8 mouse cellular contexts compared by ENCODE assay signal in genomic region chr13:23445156-23445555, GRCm38 (mm10). TPM values are rescaled to one million over a fixed set of nuclear protein-coding genes. Genes with fewer than 3 reads are reported as not detected.
A peak's percentile ranks its signal among the peaks of the same experiment; 100 is the strongest.
DNase-seq lines count a peak whose midpoint lies in the region; ATAC-seq and TF ChIP-seq lines count a peak whose summit lies in the region.

No protein-coding gene starts in this region.

- H3K9me3 ChIP-seq in lung, embryonic 14.5 days (ENCODE audit: low read depth, low read length): no peaks in the 10 kb centered on the region
- no peaks in the 10 kb centered on the region for H3K9me3 ChIP-seq in embryonic facial prominence, embryonic 15.5 days (replicated peaks)
- H3K9me3 ChIP-seq in intestine, embryonic 16.5 days (ENCODE audit: control insufficient read depth, low read length): no peaks in the 10 kb centered on the region
- no peaks in the 10 kb centered on the region for H3K9me3 ChIP-seq in neural tube, embryonic 13.5 days

- no peaks in the 10 kb centered on the region for H3K36me3 ChIP-seq in lung, embryonic 14.5 days (ENCODE audit: insufficient read depth)
- H3K36me3 ChIP-seq in embryonic facial prominence, embryonic 15.5 days: no peaks in the 10 kb centered on the region
- no peaks in the 10 kb centered on the region for H3K36me3 ChIP-seq in intestine, embryonic 16.5 days (ENCODE audit: control insufficient read depth, insufficient read depth, low read length)
- no peaks in the 10 kb centered on the region for H3K36me3 ChIP-seq in neural tube, embryonic 13.5 days

- no peak for TF ChIP-seq CTCF in lung, embryonic 14.5 days (IDR thresholded peaks at IDR 0.05; ENCODE audit: low read depth)

- peak overlapping the region; percentile 77 for H3K4me2 ChIP-seq in lung, embryonic 14.5 days
- peak overlapping the region; percentile 65 for H3K4me2 ChIP-seq in embryonic facial prominence, embryonic 15.5 days (replicated peaks)
- peak overlapping the region; percentile 72 for H3K4me2 ChIP-seq in intestine, embryonic 16.5 days (ENCODE audit: low read depth, low read length)
- peak overlapping the region; percentile 69 for H3K4me2 ChIP-seq in neural tube, embryonic 13.5 days

- H3K27me3 ChIP-seq in lung, embryonic 14.5 days (ENCODE audit: insufficient read depth, low read length): no peaks in the 10 kb centered on the region
- no peaks in the 10 kb centered on the region for H3K27me3 ChIP-seq in embryonic facial prominence, embryonic 15.5 days
- no peaks in the 10 kb centered on the region for H3K27me3 ChIP-seq in intestine, embryonic 16.5 days (replicated peaks; ENCODE audit: control insufficient read depth, insufficient read depth, low read length)
- no peaks in the 10 kb centered on the region for H3K27me3 ChIP-seq in neural tube, embryonic 13.5 days

- 2% methylated on average over 10 of the region's 10 CpGs for WGBS in lung, embryonic 14.5 days
- WGBS in embryonic facial prominence, embryonic 15.5 days: 3% methylated on average over 10 of the region's 10 CpGs
- 3% methylated on average over 10 of the region's 10 CpGs for WGBS in intestine, embryonic 16.5 days
- WGBS in neural tube, embryonic 13.5 days: 2% methylated on average over 10 of the region's 10 CpGs

- ATAC-seq in lung, embryonic 14.5 days (ENCODE audit: insufficient read depth): no peak
- ATAC-seq in embryonic facial prominence, embryonic 15.5 days (ENCODE audit: insufficient number of reproducible peaks, low FRiP score, low TSS enrichment, low read depth): no peak
- no peak for ATAC-seq in intestine, embryonic 16.5 days
- ATAC-seq in neural tube, embryonic 13.5 days (ENCODE audit: low read depth): peak; percentile 15; the same call in 1 of the 2 replicates
- ATAC-seq in monocyte, adult 5-6 weeks (replicated peaks; ENCODE audit: insufficient number of reproducible peaks, low FRiP score, low TSS enrichment, poor library complexity, severe bottlenecking): no peak
- no peak for ATAC-seq in megakaryocyte-erythroid progenitor cell, adult 5-6 weeks (replicated peaks; ENCODE audit: low FRiP score, low TSS enrichment, poor library complexity, severe bottlenecking)

- peaks cover 3% of the 10 kb centered on the region; the same call in 1 of the 2 replicates for H3K4me1 ChIP-seq in lung, embryonic 14.5 days (ENCODE audit: insufficient read depth)
- peaks cover 11% of the 10 kb centered on the region; the same call in 1 of the 2 replicates for H3K4me1 ChIP-seq in embryonic facial prominence, embryonic 15.5 days
- H3K4me1 ChIP-seq in intestine, embryonic 16.5 days (ENCODE audit: control insufficient read depth, insufficient read depth, low read length): peaks cover 8% of the 10 kb centered on the region
- peaks cover 17% of the 10 kb centered on the region for H3K4me1 ChIP-seq in neural tube, embryonic 13.5 days (replicated peaks)

- H3K27ac ChIP-seq in lung, embryonic 14.5 days (ENCODE audit: low read depth): peak overlapping the region; percentile 98
- H3K27ac ChIP-seq in embryonic facial prominence, embryonic 15.5 days (replicated peaks): peak overlapping the region; percentile 99
- H3K27ac ChIP-seq in intestine, embryonic 16.5 days (ENCODE audit: low read length): peak overlapping the region; percentile 97
- H3K27ac ChIP-seq in neural tube, embryonic 13.5 days (replicated peaks): peak overlapping the region; percentile 98

- peak overlapping the region; percentile 57 for H3K4me3 ChIP-seq in lung, embryonic 14.5 days (ENCODE audit: low read depth, low read length)
- H3K4me3 ChIP-seq in embryonic facial prominence, embryonic 15.5 days (replicated peaks): peak overlapping the region; percentile 77
- peak overlapping the region; percentile 70 for H3K4me3 ChIP-seq in intestine, embryonic 16.5 days (ENCODE audit: low read length)
- H3K4me3 ChIP-seq in neural tube, embryonic 13.5 days: peak overlapping the region; percentile 68

- intact Hi-C loops in gastrocnemius, postnatal 36 days (cut with DNase I): loop anchor here (5.0 kb wide), 1 partner anchor 1423 kb away; no protein-coding TSS in a partner anchor

- no peak for DNase-seq in lung, embryonic 14.5 days
- no peak for DNase-seq in lung, postnatal 4 days
- no peak for DNase-seq in gastrocnemius, postnatal 36 days

- peak overlapping the region; percentile 75 for H3K9ac ChIP-seq in lung, embryonic 14.5 days
- H3K9ac ChIP-seq in embryonic facial prominence, embryonic 15.5 days: peak overlapping the region; percentile 78
- H3K9ac ChIP-seq in intestine, embryonic 16.5 days (ENCODE audit: low read depth, low read length): peak overlapping the region; percentile 80
- H3K9ac ChIP-seq in neural tube, embryonic 13.5 days: peak overlapping the region; percentile 88

RNA-seq across cellular contexts. Expression of gene Btn1a1, which starts 20.5 kb away (rescaled TPM):
- polyA plus RNA-seq in lung, embryonic 14.5 days (2014; fragmentation: Nextera tagmentation; extraction: Ambion mirVana): 0.07 and 0.18 TPM in 2 replicates
- 0.04 TPM in 1 of 2 replicates, not detected in the other for polyA plus RNA-seq in embryonic facial prominence, embryonic 15.5 days (2015; fragmentation: Nextera tagmentation; extraction: Ambion mirVana)
- 0.07 and 0.11 TPM in 2 replicates for polyA plus RNA-seq in intestine, embryonic 16.5 days (2015; fragmentation: Nextera tagmentation; extraction: Ambion mirVana)
- polyA plus RNA-seq in neural tube, embryonic 13.5 days (2015; fragmentation: Nextera tagmentation; extraction: Ambion mirVana): 0.07 TPM in 1 of 2 replicates, not detected in the other
- total RNA-seq in monocyte, adult 5-6 weeks (2017): not detected in 3 replicates
- not detected for total RNA-seq in gastrocnemius, postnatal 36 days (2021)
- not detected in 2 replicates for total RNA-seq in megakaryocyte-erythroid progenitor cell, adult 5-6 weeks (2014; fragmentation: Nextera tagmentation)
- not detected in 2 replicates for total RNA-seq in megakaryocyte-erythroid progenitor cell, adult 5-6 weeks (2017)

RNA-seq across cellular contexts. Expression of gene Abt1, which starts 21.5 kb away (rescaled TPM):
- polyA plus RNA-seq in lung, embryonic 14.5 days (2014; fragmentation: Nextera tagmentation; extraction: Ambion mirVana): 12.7 and 13.5 TPM in 2 replicates
- 12.2 and 12.7 TPM in 2 replicates for polyA plus RNA-seq in embryonic facial prominence, embryonic 15.5 days (2015; fragmentation: Nextera tagmentation; extraction: Ambion mirVana)
- polyA plus RNA-seq in intestine, embryonic 16.5 days (2015; fragmentation: Nextera tagmentation; extraction: Ambion mirVana): 10.2 and 11.2 TPM in 2 replicates
- 9.5 and 10.3 TPM in 2 replicates for polyA plus RNA-seq in neural tube, embryonic 13.5 days (2015; fragmentation: Nextera tagmentation; extraction: Ambion mirVana)
- total RNA-seq in monocyte, adult 5-6 weeks (2017): 12.1 to 15.9 TPM (median 13.2 TPM) in 3 replicates
- 1 to 10 TPM; 3.2 to 3.3 TPM for total RNA-seq in gastrocnemius, postnatal 36 days (2021)
- 8.0 and 10.7 TPM in 2 replicates for total RNA-seq in megakaryocyte-erythroid progenitor cell, adult 5-6 weeks (2014; fragmentation: Nextera tagmentation)
- total RNA-seq in megakaryocyte-erythroid progenitor cell, adult 5-6 weeks (2017): 12.8 and 13.7 TPM in 2 replicates

RNA-seq across cellular contexts. Expression of gene Btn2a2, which starts 43.5 kb away (rescaled TPM):
- 0.63 and 0.73 TPM in 2 replicates for polyA plus RNA-seq in lung, embryonic 14.5 days (2014; fragmentation: Nextera tagmentation; extraction: Ambion mirVana)
- 0.55 and 0.65 TPM in 2 replicates for polyA plus RNA-seq in embryonic facial prominence, embryonic 15.5 days (2015; fragmentation: Nextera tagmentation; extraction: Ambion mirVana)
- polyA plus RNA-seq in intestine, embryonic 16.5 days (2015; fragmentation: Nextera tagmentation; extraction: Ambion mirVana): 0.12 TPM in 2 replicates
- polyA plus RNA-seq in neural tube, embryonic 13.5 days (2015; fragmentation: Nextera tagmentation; extraction: Ambion mirVana): 0.12 and 0.21 TPM in 2 replicates
- total RNA-seq in monocyte, adult 5-6 weeks (2017): not detected in 3 replicates
- not detected for total RNA-seq in gastrocnemius, postnatal 36 days (2021)
- not detected in 2 replicates for total RNA-seq in megakaryocyte-erythroid progenitor cell, adult 5-6 weeks (2014; fragmentation: Nextera tagmentation)
- not detected in 2 replicates for total RNA-seq in megakaryocyte-erythroid progenitor cell, adult 5-6 weeks (2017)
